Mouse (Mus musculus) stomach, embryonic 15.5 days (tissue): ENCODE data around the gene Hist1h2bb. TPM values are rescaled to one million over a fixed set of nuclear protein-coding genes. Genes with fewer than 3 reads are reported as not detected.

Experiments
- ATAC-seq: fragments of 200-750 bp; cut with Nextera tagmentation; 2 replicates; pipeline ENCODE4 v1.8.0; 2017; ENCODE audit warnings: low read depth, moderate number of reproducible peaks, moderate TSS enrichment; ENCODE audit not compliant: insufficient read depth, low FRiP score
- H3K27ac ChIP-seq: fragments of 300-500 bp; sonication (generic); 2 replicates; pipeline ENCODE4 v1.5.1; 2015; ENCODE audit warnings: mild to moderate bottlenecking, inconsistent platforms
- H3K27me3 ChIP-seq: fragments of 300-500 bp; sonication (generic); replicated peaks from 2 replicates; pipeline ENCODE4 v1.6.1; 2015; ENCODE audit warnings: inconsistent platforms
- H3K36me3 ChIP-seq: fragments of 300-500 bp; sonication (generic); 2 replicates; pipeline ENCODE4 v1.6.1; 2015; ENCODE audit warnings: inconsistent platforms
- H3K4me1 ChIP-seq: fragments of 300-500 bp; sonication (generic); 2 replicates; pipeline ENCODE4 v1.6.1; 2015; ENCODE audit warnings: inconsistent platforms
- H3K4me2 ChIP-seq: fragments of 300-500 bp; sonication (generic); 2 replicates; pipeline ENCODE4 v1.6.1; 2015; ENCODE audit warnings: mild to moderate bottlenecking, inconsistent platforms
- H3K4me3 ChIP-seq: fragments of 300-500 bp; sonication (generic); replicated peaks from 2 replicates; pipeline ENCODE4 v1.5.1; 2015; ENCODE audit warnings: inconsistent platforms
- H3K9ac ChIP-seq: fragments of 300-500 bp; sonication (generic); 2 replicates; pipeline ENCODE4 v1.6.1; 2015; ENCODE audit warnings: inconsistent platforms
- H3K9me3 ChIP-seq: fragments of 300-500 bp; sonication (generic); 2 replicates; pipeline ENCODE4 v1.6.1; 2016; ENCODE audit warnings: inconsistent platforms
- WGBS: fragments of 180-500 bp; shearing (Covaris S2); methylation state at CpG from one replicate; pipeline ENCODE4 v1.1.7; 2015; 5-methylcytosine and 5-hydroxymethylcytosine counted together
- polyA plus RNA-seq: library from polyadenylated mRNA; unstranded; fragments of >200 nt; fragmentation: Nextera tagmentation; extraction: Ambion mirVana; gene quantifications from 2 replicates; pipeline ENCODE4 v1.2.1, GENCODE M21; 2015

Gene Hist1h2bb
- polyA plus RNA-seq, 1 experiment from 2014 or later = 3.4 TPM

GRCm38 (mm10) chr13:23752742-23753172 is 6.2 kb downstream of the Hist1h2bb start:
- H3K4me3 ChIP-seq = peak overlapping the region; percentile 32
- H3K4me2 ChIP-seq = peak overlapping the region; percentile 41
- H3K36me3 ChIP-seq = no peaks in the 10 kb centered on the region
- peaks cover 8% of the 10 kb centered on the region; the same call in 1 of the 2 replicates for H3K4me1 ChIP-seq
- WGBS = 3% methylated on average over 6 of the region's 6 CpGs
- no peak overlapping the region; the same call in 1 of the 2 replicates for H3K9ac ChIP-seq
- ATAC-seq = no peak
- no peaks in the 10 kb centered on the region for H3K27me3 ChIP-seq
- H3K9me3 ChIP-seq = no peaks in the 10 kb centered on the region
- peak overlapping the region; percentile 60 for H3K27ac ChIP-seq

DNA sequence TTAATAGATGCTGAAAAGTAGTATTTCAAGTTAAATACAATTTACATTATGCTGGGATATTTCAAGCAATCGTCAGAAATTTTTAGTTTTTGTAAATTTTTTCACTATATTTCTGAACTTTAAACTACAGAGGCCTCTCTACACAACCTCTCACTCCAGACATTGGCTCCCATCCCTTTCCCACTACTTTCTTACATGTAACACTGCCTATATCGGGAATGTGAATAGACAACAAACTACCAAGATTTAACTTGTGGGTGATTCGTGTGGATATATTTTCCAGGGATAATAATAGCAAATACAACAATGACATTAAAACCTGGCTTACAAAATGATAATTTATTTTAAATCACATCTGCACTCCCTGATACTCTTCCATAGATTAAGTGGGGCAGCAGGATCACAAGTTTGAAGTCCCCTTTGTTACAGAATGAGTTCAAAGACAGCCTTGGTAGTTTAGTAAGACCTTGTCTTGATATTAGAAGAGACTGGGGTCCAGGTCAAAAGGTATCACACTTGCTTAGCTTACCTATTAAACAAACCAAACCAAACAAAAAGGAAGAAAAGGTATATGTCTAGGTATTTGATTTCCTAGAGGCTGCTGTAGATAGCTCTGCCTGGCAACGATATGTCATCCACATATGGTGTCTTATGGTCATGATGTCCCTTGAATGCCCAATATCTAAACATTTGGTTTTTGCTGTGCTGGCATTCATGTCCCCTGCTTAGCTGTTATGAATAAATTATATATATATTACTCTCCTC is 7.0 kb downstream of the Hist1h2bb start:
- no peak overlapping the region for H3K4me3 ChIP-seq

GRCm38 (mm10) chr13:23755000-23755399 is 8.5 kb downstream of the Hist1h2bb start:
- no peaks in the 10 kb centered on the region for H3K27me3 ChIP-seq
- no peak overlapping the region for H3K27ac ChIP-seq
- no peak for ATAC-seq
- H3K9ac ChIP-seq = no peak overlapping the region
- no peaks in the 10 kb centered on the region for H3K9me3 ChIP-seq
- H3K4me1 ChIP-seq = peaks cover 5% of the 10 kb centered on the region; the same call in 1 of the 2 replicates
- no peak overlapping the region for H3K4me2 ChIP-seq
- H3K4me3 ChIP-seq = no peak overlapping the region
- no peaks in the 10 kb centered on the region for H3K36me3 ChIP-seq

More for the DNA sequence above, 7.0 kb downstream of the Hist1h2bb start:
- 42% methylated on average over 4 of the region's 4 CpGs for WGBS
- Histone ChIP-seq H3K4me2 (0 out of 2 replicates have a peak overlapping the region, but pooled peaks have one; percentile 21), H3K9ac (no peak overlapping the region), H3K27ac (peak overlapping the region; percentile 54; the same call in 1 of the 2 replicates), H3K4me1 (peaks cover 4% of the 10 kb centered on the region; the same call in 1 of the 2 replicates), H3K36me3 (no peaks in the 10 kb centered on the region), H3K9me3 (no peaks in the 10 kb centered on the region), H3K27me3 (no peaks in the 10 kb centered on the region)
- no peak for ATAC-seq

- H3K4me1 ChIP-seq = peaks cover 9% of the 10 kb centered on the region; the same call in 1 of the 2 replicates
- H3K36me3 ChIP-seq = no peaks in the 10 kb centered on the region
- no peaks in the 10 kb centered on the region for H3K9me3 ChIP-seq
- peak; percentile 81 for ATAC-seq
- WGBS = 0% methylated on average over 17 of the region's 22 CpGs
- no peaks in the 10 kb centered on the region for H3K27me3 ChIP-seq
- peak within 1 kb of the TSS; percentile 42 for H3K4me3 ChIP-seq
- 0 out of 2 replicates have a peak within 1 kb of the TSS, but pooled peaks have one; percentile 29 for H3K9ac ChIP-seq
- peak within 1 kb of the TSS; percentile 88 for H3K27ac ChIP-seq
- H3K4me2 ChIP-seq = peak within 1 kb of the TSS; percentile 62
These were observed 10.3 kb downstream of the Hist1h2bb start, which contains the start of gene Hist1h4b for GRCm38 (mm10) chr13:23756790-23757189. Hist1h4b (plus strand) TSS chr13:23757013.

DNA sequence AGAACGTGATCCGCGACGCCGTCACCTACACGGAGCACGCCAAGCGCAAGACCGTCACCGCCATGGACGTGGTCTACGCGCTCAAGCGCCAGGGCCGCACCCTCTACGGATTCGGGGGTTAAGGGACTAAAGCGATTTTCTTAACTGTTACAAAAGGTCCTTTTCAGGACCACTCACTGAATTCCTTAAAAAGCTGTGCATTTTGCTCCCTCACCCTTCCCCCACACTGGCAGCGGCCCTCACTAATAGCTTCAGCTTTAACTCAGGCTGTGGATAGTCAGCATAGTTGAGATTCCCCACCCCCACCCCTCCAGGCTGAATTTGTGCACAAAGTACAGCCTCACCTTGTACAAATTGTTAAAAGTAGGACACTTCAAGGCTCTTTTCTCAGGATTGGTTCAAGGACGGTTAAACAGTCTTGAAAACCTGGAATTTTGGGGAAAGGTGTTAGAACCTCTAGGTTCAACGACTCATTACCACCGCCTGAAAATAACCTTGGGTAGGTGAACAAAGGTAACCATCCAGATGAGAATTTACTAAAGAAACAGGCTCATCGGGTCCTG is 10.8 kb downstream of the Hist1h2bb start:
- Histone ChIP-seq H3K9me3 (no peaks in the 10 kb centered on the region), H3K27me3 (no peaks in the 10 kb centered on the region), H3K4me3 (peak overlapping the region; percentile 42), H3K9ac (0 out of 2 replicates have a peak overlapping the region, but pooled peaks have one; percentile 29), H3K4me2 (peak overlapping the region; percentile 62), H3K4me1 (peaks cover 9% of the 10 kb centered on the region; the same call in 1 of the 2 replicates), H3K36me3 (no peaks in the 10 kb centered on the region), H3K27ac (peak overlapping the region; percentile 88)
- ATAC-seq = no peak
- 1% methylated on average over 22 of the region's 23 CpGs for WGBS

DNA sequence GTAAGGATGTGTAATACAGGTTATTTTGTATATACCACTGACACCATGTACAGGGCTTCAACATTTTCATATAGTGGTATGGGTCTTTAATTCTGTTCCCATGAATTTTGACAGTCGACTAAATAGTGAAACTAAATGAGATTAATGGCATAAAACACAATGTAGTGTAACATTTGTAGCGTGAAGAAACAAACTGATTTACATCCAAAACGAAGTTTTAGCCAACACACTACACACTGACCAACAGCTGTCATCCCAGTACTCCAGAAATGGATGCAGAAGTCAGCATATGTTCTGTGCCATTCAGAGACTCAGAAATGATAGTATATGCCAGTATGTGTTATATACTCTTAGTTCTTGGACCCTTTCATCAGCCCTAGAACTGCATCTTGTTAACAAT is 11.4 kb downstream of the Hist1h2bb start:
- no peaks in the 10 kb centered on the region for H3K9me3 ChIP-seq
- H3K27me3 ChIP-seq = no peaks in the 10 kb centered on the region
- H3K4me1 ChIP-seq = peaks cover 9% of the 10 kb centered on the region; the same call in 1 of the 2 replicates
- WGBS = 43% methylated on average over 3 of the region's 3 CpGs
- peak overlapping the region; percentile 31; the same call in 1 of the 2 replicates for H3K27ac ChIP-seq
- H3K4me3 ChIP-seq = no peak overlapping the region
- H3K36me3 ChIP-seq = no peaks in the 10 kb centered on the region
- peak overlapping the region; percentile 62; the same call in 1 of the 2 replicates for H3K4me2 ChIP-seq
- H3K9ac ChIP-seq = no peak overlapping the region
- no peak for ATAC-seq

DNA sequence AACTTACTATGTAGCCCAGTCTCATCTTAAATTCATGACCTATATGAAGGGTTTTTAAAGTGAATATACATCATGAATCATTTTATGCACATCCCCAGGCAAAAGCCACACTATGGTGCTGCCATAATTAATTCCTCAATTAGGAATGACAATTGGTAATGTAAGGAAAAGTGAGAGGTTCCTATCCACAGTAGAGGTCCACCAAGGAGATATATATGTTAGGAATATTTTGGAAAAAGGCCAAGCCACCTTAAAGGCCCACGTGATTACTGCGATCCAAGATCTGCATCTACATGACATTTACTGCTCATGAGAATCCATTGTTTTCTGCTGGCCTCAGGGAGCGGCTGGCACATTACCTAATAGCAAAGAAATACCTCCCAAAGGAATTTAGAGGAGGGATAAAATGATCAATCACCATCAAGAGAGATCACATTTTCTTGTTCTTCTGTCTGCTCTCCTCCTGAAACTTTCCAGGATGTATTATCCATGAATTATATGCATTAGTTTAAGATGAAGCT is 12.8 kb downstream of the Hist1h2bb start:
- Histone ChIP-seq H3K4me1 (peaks cover 16% of the 10 kb centered on the region), H3K36me3 (no peaks in the 10 kb centered on the region), H3K4me3 (no peak overlapping the region), H3K27ac (peak overlapping the region; percentile 92; the same call in 1 of the 2 replicates), H3K9ac (no peak overlapping the region), H3K4me2 (no peak overlapping the region), H3K27me3 (no peaks in the 10 kb centered on the region), H3K9me3 (no peaks in the 10 kb centered on the region)
- WGBS = 70% methylated on average over 3 of the region's 3 CpGs
- ATAC-seq = no peak

DNA sequence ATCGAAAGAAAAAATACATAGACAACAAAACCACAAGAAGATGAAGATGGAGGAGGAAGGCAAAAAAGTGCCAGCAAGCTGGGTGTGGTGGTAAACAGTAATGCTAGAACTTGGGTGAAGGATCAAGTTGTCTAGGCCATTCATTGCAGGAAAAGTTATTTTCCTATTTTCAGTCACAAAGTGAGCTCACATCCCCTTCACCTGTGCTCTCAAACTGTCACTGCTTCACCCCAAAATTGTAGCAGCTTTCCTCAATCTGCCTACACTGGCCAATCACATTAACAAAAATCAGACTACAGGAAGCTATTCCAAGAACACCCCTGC is 13.3 kb downstream of the Hist1h2bb start:
- no peaks in the 10 kb centered on the region for H3K36me3 ChIP-seq
- peaks cover 18% of the 10 kb centered on the region for H3K4me1 ChIP-seq
- no peak for ATAC-seq
- H3K27ac ChIP-seq = peak overlapping the region; percentile 92
- peak overlapping the region; percentile 89 for H3K4me2 ChIP-seq
- peak overlapping the region; percentile 44; the same call in 1 of the 2 replicates for H3K4me3 ChIP-seq
- H3K9me3 ChIP-seq = no peaks in the 10 kb centered on the region
- 65% methylated on average over 1 of the region's 1 CpGs for WGBS
- H3K27me3 ChIP-seq = no peaks in the 10 kb centered on the region
- peak overlapping the region; percentile 9; the same call in 1 of the 2 replicates for H3K9ac ChIP-seq

DNA sequence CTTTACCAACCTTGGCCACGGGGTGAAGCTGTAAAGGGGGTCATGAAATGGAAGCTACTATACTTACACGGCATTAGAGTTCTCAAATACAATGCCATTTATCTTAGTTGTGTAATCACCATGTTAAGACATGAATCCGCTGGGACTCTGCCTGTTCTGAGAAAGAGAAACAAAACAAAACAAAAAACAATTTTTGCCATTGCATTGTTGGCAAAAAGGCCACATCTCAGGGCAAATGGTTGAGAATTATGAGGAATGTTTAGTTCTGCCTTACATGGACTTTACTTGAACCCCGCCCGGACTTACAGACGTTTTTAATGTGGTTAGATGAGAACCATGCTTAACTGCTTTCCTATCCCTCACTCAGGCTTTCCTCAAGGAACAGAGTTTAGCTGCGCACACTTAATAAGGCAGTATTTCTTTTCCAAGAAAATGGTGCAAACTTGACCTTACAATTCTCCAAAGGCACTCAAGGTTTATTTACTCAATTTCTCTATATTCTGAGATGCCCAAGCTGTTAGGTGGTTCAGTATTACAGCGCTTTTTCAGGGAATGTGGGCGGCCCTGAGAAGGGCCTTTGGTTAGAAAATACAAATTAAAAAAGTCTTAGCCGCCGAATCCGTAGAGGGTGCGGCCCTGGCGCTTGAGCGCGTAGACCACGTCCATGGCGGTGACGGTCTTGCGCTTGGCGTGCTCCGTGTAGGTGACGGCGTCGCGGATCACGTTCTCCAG is 13.9 kb downstream of the Hist1h2bb start:
- H3K36me3 ChIP-seq = no peaks in the 10 kb centered on the region
- no peaks in the 10 kb centered on the region for H3K27me3 ChIP-seq
- H3K4me1 ChIP-seq = peaks cover 18% of the 10 kb centered on the region
- peak overlapping the region; percentile 45 for H3K9ac ChIP-seq
- H3K4me3 ChIP-seq = peak overlapping the region; percentile 44
- WGBS = 2% methylated on average over 26 of the region's 27 CpGs
- no peaks in the 10 kb centered on the region for H3K9me3 ChIP-seq
- ATAC-seq = no peak; the same call in 1 of the 2 replicates
- H3K4me2 ChIP-seq = peak overlapping the region; percentile 89
- H3K27ac ChIP-seq = peak overlapping the region; percentile 92

DNA sequence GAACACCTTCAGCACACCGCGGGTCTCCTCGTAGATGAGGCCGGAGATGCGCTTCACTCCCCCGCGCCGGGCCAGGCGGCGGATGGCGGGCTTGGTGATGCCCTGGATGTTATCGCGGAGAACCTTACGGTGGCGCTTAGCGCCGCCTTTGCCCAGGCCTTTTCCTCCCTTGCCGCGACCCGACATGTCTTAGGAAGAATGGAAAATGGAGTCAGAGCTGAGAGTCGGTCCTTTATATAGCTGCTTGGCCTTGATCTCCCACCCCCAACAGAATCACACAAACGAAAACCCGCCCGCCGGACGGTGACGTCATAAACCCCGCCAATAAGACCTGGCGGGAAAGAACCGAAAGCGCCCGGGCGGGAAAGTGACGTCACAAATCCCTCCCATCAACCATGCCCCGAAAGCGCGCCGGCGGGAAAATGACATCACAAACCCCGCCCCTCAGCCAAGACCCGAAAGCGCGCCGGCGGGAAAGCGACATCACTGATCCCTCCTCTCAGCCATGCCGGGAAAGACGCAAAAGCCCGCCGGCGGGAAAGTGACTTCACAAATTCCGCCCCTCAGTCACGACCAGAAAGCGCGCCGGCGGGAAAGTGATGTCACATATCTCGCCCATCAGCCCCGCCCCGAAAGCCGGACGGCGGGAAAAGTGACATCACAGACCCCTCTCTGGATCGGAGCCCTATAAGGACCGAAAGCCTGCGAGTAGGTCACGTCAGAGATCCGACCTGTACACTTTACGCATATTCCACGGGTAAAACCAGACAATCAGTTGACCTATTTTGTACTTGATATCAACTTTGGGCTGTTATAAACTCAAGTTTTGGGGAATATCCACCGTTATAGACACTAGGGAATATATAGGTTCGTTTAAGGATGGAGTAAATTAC is 14.7 kb downstream of the Hist1h2bb start, which contains the start of gene Hist1h4a:
Gene Hist1h4a (minus strand): TSS at position 259 of the 893 bp plus-strand sequence.
- Histone ChIP-seq H3K9ac (peak within 1 kb of the TSS; percentile 45), H3K4me2 (peak within 1 kb of the TSS; percentile 89), H3K36me3 (no peaks in the 10 kb centered on the region), H3K4me3 (peak within 1 kb of the TSS; percentile 44), H3K27ac (peak within 1 kb of the TSS; percentile 92), H3K9me3 (no peaks in the 10 kb centered on the region), H3K4me1 (peaks cover 18% of the 10 kb centered on the region), H3K27me3 (no peaks in the 10 kb centered on the region)
- WGBS = under 1% methylated on average over 69 of the region's 72 CpGs
- ATAC-seq = peak; percentile 63
